Mouse (Mus musculus): ENCODE results near the gene Gadl1.

Gadl1 gene

GRCm38 (mm10) chr9:116081781-116082180 lies 172.5 kb downstream of the Gadl1 start:
- ATAC-seq (ENCODE audit: insufficient number of reproducible peaks, low FRiP score, low TSS enrichment): no peak

- no peak for ATAC-seq (ENCODE audit: insufficient number of reproducible peaks, low FRiP score, low TSS enrichment)
Observed at GRCm38 (mm10) chr9:116083300-116083699, 174.0 kb downstream of the Gadl1 start.

- no peak for ATAC-seq (ENCODE audit: insufficient number of reproducible peaks, low FRiP score, low TSS enrichment)
Observed at GRCm38 (mm10) chr9:116083726-116084323, 174.6 kb downstream of the Gadl1 start.

GRCm38 (mm10) chr9:116084324-116084931 lies 175.2 kb downstream of the Gadl1 start:
- no peak for ATAC-seq (ENCODE audit: insufficient number of reproducible peaks, low FRiP score, low TSS enrichment)

- no peak for ATAC-seq (ENCODE audit: insufficient number of reproducible peaks, low FRiP score, low TSS enrichment)
Observed at GRCm38 (mm10) chr9:116085999-116086398, 176.7 kb downstream of the Gadl1 start.

- ATAC-seq (ENCODE audit: insufficient number of reproducible peaks, low FRiP score, low TSS enrichment): no peak
Observed at GRCm38 (mm10) chr9:116087263-116087662, 178.0 kb downstream of the Gadl1 start.

GRCm38 (mm10) chr9:116087880-116088279 lies 178.6 kb downstream of the Gadl1 start:
- no peak for ATAC-seq (ENCODE audit: insufficient number of reproducible peaks, low FRiP score, low TSS enrichment)

- no peak for ATAC-seq (ENCODE audit: insufficient number of reproducible peaks, low FRiP score, low TSS enrichment)
Observed at GRCm38 (mm10) chr9:116088912-116089311, 179.7 kb downstream of the Gadl1 start.

GRCm38 (mm10) chr9:116090296-116090695 lies 181.0 kb downstream of the Gadl1 start:
- ATAC-seq (ENCODE audit: insufficient number of reproducible peaks, low FRiP score, low TSS enrichment): no peak; the same call in 1 of the 2 replicates

- ATAC-seq (ENCODE audit: insufficient number of reproducible peaks, low FRiP score, low TSS enrichment): no peak
Observed at GRCm38 (mm10) chr9:116091101-116091841, 182.0 kb downstream of the Gadl1 start.

- no peak for ATAC-seq (ENCODE audit: insufficient number of reproducible peaks, low FRiP score, low TSS enrichment)
Observed at GRCm38 (mm10) chr9:116091921-116092320, 182.7 kb downstream of the Gadl1 start.

GRCm38 (mm10) chr9:116098724-116099595 lies 189.7 kb downstream of the Gadl1 start:
- no peak for ATAC-seq (ENCODE audit: insufficient number of reproducible peaks, low FRiP score, low TSS enrichment)

- ATAC-seq (ENCODE audit: insufficient number of reproducible peaks, low FRiP score, low TSS enrichment): no peak
Observed at GRCm38 (mm10) chr9:116099596-116099993, 190.3 kb downstream of the Gadl1 start.

GRCm38 (mm10) chr9:116100015-116100414 lies 190.8 kb downstream of the Gadl1 start:
- ATAC-seq (ENCODE audit: insufficient number of reproducible peaks, low FRiP score, low TSS enrichment): no peak

- ATAC-seq (ENCODE audit: insufficient number of reproducible peaks, low FRiP score, low TSS enrichment): no peak
Observed at GRCm38 (mm10) chr9:116101842-116102241, 192.6 kb downstream of the Gadl1 start.

GRCm38 (mm10) chr9:116104770-116105169 lies 195.5 kb downstream of the Gadl1 start:
- no peak for ATAC-seq (ENCODE audit: insufficient number of reproducible peaks, low FRiP score, low TSS enrichment)

- ATAC-seq (ENCODE audit: insufficient number of reproducible peaks, low FRiP score, low TSS enrichment): no peak
Observed at GRCm38 (mm10) chr9:116108729-116109128, 199.5 kb downstream of the Gadl1 start.

- ATAC-seq (ENCODE audit: insufficient number of reproducible peaks, low FRiP score, low TSS enrichment): no peak
Observed at GRCm38 (mm10) chr9:116111149-116111970, 202.1 kb downstream of the Gadl1 start.

GRCm38 (mm10) chr9:116114339-116114738 lies 205.1 kb downstream of the Gadl1 start:
- no peak for ATAC-seq (ENCODE audit: insufficient number of reproducible peaks, low FRiP score, low TSS enrichment)

GRCm38 (mm10) chr9:116115875-116116274 lies 206.6 kb downstream of the Gadl1 start:
- no peak for ATAC-seq (ENCODE audit: insufficient number of reproducible peaks, low FRiP score, low TSS enrichment)

All from cerebellum, adult (tissue).